Mouse (Mus musculus) testis, adult 2 months (tissue): Measurements from ENCODE around the gene Cdt1.

Experiments used
- CTCF ChIP-seq: fragments of 200-500 bp; IDR thresholded peaks from 2 replicates; pipeline ENCODE4 v1.5.1; 2012; ENCODE audit warnings: low read depth, mild to moderate bottlenecking, inconsistent platforms, low read length, moderate library complexity; ENCODE audit not compliant: control insufficient read depth, insufficient read depth, insufficient replicate concordance
- POLR2A ChIP-seq: fragments of 200-500 bp; IDR thresholded peaks from 2 replicates; pipeline ENCODE4 v1.6.1; 2012; ENCODE audit warnings: low read depth, mild to moderate bottlenecking, inconsistent platforms, low read length, moderate library complexity; ENCODE audit not compliant: control insufficient read depth

DNA sequence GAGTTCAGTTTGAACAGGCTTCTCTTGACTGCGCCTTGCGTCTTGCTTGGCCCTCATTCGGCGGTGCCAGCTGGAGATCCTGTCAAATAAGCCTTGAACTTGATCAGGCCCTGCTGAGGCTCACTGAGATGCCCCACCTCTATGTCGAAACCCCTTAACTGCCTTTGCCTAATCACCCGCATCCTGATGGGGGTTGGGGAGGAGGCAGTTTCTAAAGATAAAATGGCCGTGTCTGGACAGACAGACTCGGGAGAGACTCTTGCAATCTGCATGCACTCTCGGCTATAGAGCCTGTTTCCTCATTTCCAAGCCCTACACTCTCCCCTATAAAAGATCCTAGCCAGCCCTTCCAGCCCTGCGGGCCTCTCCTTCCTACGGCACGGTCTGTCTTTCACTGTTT is 25.4 kb downstream of the Cdt1 start:
- TF ChIP-seq POLR2A (no peak), CTCF (no peak)
